Mouse (Mus musculus) forebrain, embryonic 13.5 days (tissue): Measurements from ENCODE around the gene Hif1an. TPM values are rescaled to one million over a fixed set of nuclear protein-coding genes. Genes with fewer than 3 reads are reported as not detected.

Experiments used
- ATAC-seq: fragments of 200-750 bp; cut with Nextera tagmentation; 2 replicates; pipeline ENCODE4 v1.8.0; 2017
- H3K27ac ChIP-seq: fragments of 300-500 bp; sonication (generic); 2 replicates; pipeline ENCODE4 v1.5.1; 2015; ENCODE audit warnings: inconsistent platforms, mild to moderate bottlenecking, moderate library complexity
- H3K27me3 ChIP-seq: fragments of 300-500 bp; sonication (generic); 2 replicates; pipeline ENCODE4 v1.6.1; 2015; ENCODE audit warnings: mild to moderate bottlenecking, inconsistent platforms
- H3K36me3 ChIP-seq: fragments of 300-500 bp; sonication (generic); 2 replicates; pipeline ENCODE4 v1.6.1; 2015; ENCODE audit warnings: mild to moderate bottlenecking, inconsistent platforms; ENCODE audit not compliant: poor library complexity, severe bottlenecking
- H3K4me1 ChIP-seq: fragments of 300-500 bp; sonication (generic); 2 replicates; pipeline ENCODE4 v1.6.1; 2015; ENCODE audit warnings: inconsistent platforms
- H3K4me2 ChIP-seq: fragments of 300-500 bp; sonication (generic); 2 replicates; pipeline ENCODE4 v1.6.1; 2015; ENCODE audit warnings: inconsistent platforms, mild to moderate bottlenecking, moderate library complexity
- H3K4me3 ChIP-seq: fragments of 300-500 bp; sonication (generic); 2 replicates; pipeline ENCODE4 v1.5.1; 2015; ENCODE audit warnings: mild to moderate bottlenecking, inconsistent platforms
- H3K9ac ChIP-seq: fragments of 300-500 bp; sonication (generic); 2 replicates; pipeline ENCODE4 v1.6.1; 2015; ENCODE audit warnings: mild to moderate bottlenecking, inconsistent platforms
- H3K9me3 ChIP-seq: fragments of 300-500 bp; sonication (generic); replicated peaks from 2 replicates; pipeline ENCODE4 v1.6.1; 2016; ENCODE audit warnings: inconsistent platforms
- WGBS: fragments of 180-500 bp; shearing (Covaris S2); methylation state at CpG from one replicate; pipeline ENCODE4 v1.1.7; 2015; 5-methylcytosine and 5-hydroxymethylcytosine counted together
- polyA plus RNA-seq: library from polyadenylated mRNA; unstranded; fragments of >200 nt; fragmentation: Nextera tagmentation; extraction: Ambion mirVana; gene quantifications from 2 replicates; pipeline ENCODE4 v1.2.1, GENCODE M21; 2015

Hif1an gene
- 32.5 and 37.2 TPM in 2 replicates for polyA plus RNA-seq

GRCm38 (mm10) chr19:44562652-44563206 is at the start of gene Hif1an:
TSS of gene Hif1an (plus strand) at chr19:44562850.
- peak within 1 kb of the TSS; percentile 84 for H3K4me3 ChIP-seq
- peak; percentile 98 for ATAC-seq
- H3K27me3 ChIP-seq = peaks cover 13% of the 10 kb centered on the region; the same call in 1 of the 2 replicates
- peaks cover 24% of the 10 kb centered on the region for H3K4me1 ChIP-seq
- H3K4me2 ChIP-seq = peak within 1 kb of the TSS; percentile 91
- H3K27ac ChIP-seq = peak within 1 kb of the TSS; percentile 65; the same call in 1 of the 2 replicates
- H3K9me3 ChIP-seq = no peaks in the 10 kb centered on the region
- WGBS = 1% methylated on average over 33 of the region's 33 CpGs
- H3K9ac ChIP-seq = peak within 1 kb of the TSS; percentile 84
- peaks cover 33% of the 10 kb centered on the region for H3K36me3 ChIP-seq

DNA sequence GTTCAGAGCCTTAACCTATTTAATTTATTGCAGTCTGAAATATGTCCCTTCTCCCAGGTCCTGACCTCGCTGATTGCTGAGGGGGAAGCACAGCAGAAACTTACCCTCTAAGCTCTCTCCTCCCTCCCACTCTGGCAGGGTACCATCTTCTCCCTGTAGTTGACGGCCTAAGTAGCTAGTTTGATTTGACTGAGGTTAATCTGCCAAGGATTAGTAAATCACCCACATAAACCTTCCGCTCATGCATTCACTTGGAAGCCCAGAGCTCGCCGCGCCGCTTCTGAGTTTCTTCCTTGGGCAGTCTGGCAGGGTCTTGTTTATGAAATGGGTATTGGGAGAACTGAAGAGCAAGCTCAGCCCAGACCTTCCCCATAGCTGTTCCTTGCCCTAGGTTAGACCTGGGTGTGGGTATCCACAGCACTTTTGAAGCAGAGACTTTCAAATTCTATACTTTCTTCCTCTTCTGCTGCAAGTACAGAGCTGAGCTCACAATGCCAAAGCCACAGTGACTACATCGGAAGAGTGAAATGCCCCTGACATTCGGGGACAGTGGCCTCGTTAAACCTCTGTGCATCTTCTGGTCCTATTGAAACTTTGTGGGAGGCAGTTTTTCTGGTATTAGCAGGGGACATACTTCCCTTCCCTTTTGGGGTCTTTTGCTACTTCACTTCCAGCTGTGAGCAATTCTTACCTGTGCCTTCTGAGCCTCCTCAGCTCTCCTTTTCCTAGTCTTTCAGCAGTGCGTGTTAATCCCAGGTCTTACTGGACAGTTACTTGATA is 49.4 kb upstream of the Hif1an start:
- no peak overlapping the region for H3K9ac ChIP-seq
- 0 out of 2 replicates have a peak overlapping the region, but pooled peaks have one; percentile 11 for H3K4me2 ChIP-seq
- peaks cover 97% of the 10 kb centered on the region for H3K27me3 ChIP-seq
- ATAC-seq = no peak
- no peak overlapping the region; the same call in 1 of the 2 replicates for H3K27ac ChIP-seq
- WGBS = 4% methylated on average over 11 of the region's 11 CpGs
- peaks cover 57% of the 10 kb centered on the region for H3K4me1 ChIP-seq
- H3K4me3 ChIP-seq = no peak overlapping the region
- no peaks in the 10 kb centered on the region for H3K36me3 ChIP-seq
- no peaks in the 10 kb centered on the region for H3K9me3 ChIP-seq

DNA sequence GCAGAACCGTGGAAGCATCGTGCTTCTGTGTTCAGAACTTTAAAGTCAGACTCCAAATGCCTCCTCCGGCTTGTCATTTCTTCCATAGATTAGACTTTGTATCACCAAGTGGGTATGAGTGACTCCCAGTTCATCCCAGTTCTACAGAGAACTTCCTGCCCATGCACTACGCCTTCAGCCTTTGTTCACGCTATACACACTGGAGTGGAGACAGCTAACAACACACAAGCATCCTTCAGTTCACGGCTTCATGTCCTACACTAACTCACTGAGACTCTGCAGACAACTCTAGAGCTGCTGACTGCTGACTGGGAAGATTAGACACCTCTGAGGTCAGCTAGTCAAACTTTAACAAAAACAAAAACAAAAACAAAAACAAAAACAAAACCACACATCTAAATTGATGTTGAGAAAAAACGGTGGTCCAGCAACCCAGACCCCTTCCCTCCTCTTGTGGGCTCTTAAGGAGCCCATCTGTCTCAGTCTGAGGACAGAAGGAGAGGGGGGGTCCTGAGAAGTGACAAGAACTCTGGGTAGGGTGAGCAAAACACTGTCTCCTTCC is 48.6 kb upstream of the Hif1an start:
- no peak for ATAC-seq
- H3K27ac ChIP-seq = no peak overlapping the region; the same call in 1 of the 2 replicates
- H3K4me2 ChIP-seq = 0 out of 2 replicates have a peak overlapping the region, but pooled peaks have one; percentile 11
- WGBS = 4% methylated on average over 7 of the region's 7 CpGs
- no peaks in the 10 kb centered on the region for H3K9me3 ChIP-seq
- H3K9ac ChIP-seq = no peak overlapping the region
- H3K4me3 ChIP-seq = no peak overlapping the region
- H3K4me1 ChIP-seq = peaks cover 62% of the 10 kb centered on the region
- H3K36me3 ChIP-seq = no peaks in the 10 kb centered on the region
- peaks cover 98% of the 10 kb centered on the region for H3K27me3 ChIP-seq

- peaks cover 99% of the 10 kb centered on the region for H3K27me3 ChIP-seq
- H3K36me3 ChIP-seq = no peaks in the 10 kb centered on the region
- H3K9me3 ChIP-seq = no peaks in the 10 kb centered on the region
- H3K4me2 ChIP-seq = 0 out of 2 replicates have a peak overlapping the region, but pooled peaks have one; percentile 11
- 0 out of 2 replicates have a peak overlapping the region, but pooled peaks have one; percentile 7 for H3K27ac ChIP-seq
- no peak overlapping the region for H3K4me3 ChIP-seq
- peaks cover 62% of the 10 kb centered on the region for H3K4me1 ChIP-seq
- 1% methylated on average over 14 of the region's 14 CpGs for WGBS
- no peak overlapping the region for H3K9ac ChIP-seq
- ATAC-seq = peak; percentile 86
Measured at GRCm38 (mm10) chr19:44514521-44515451, 47.9 kb upstream of the Hif1an start.

GRCm38 (mm10) chr19:44515769-44516168 is 46.9 kb upstream of the Hif1an start:
- no peak overlapping the region for H3K4me3 ChIP-seq
- ATAC-seq = no peak
- H3K4me2 ChIP-seq = no peak overlapping the region
- peaks cover 99% of the 10 kb centered on the region for H3K27me3 ChIP-seq
- no peaks in the 10 kb centered on the region for H3K36me3 ChIP-seq
- WGBS = 14% methylated on average over 6 of the region's 6 CpGs
- H3K9me3 ChIP-seq = no peaks in the 10 kb centered on the region
- no peak overlapping the region for H3K9ac ChIP-seq
- H3K4me1 ChIP-seq = peaks cover 57% of the 10 kb centered on the region
- no peak overlapping the region for H3K27ac ChIP-seq

GRCm38 (mm10) chr19:44517996-44518768 is 44.5 kb upstream of the Hif1an start:
- H3K27me3 ChIP-seq = peaks cover 94% of the 10 kb centered on the region
- H3K36me3 ChIP-seq = no peaks in the 10 kb centered on the region
- no peak for ATAC-seq
- no peak overlapping the region for H3K4me2 ChIP-seq
- H3K9me3 ChIP-seq = no peaks in the 10 kb centered on the region
- WGBS = 36% methylated on average over 12 of the region's 12 CpGs
- H3K4me1 ChIP-seq = peaks cover 37% of the 10 kb centered on the region
- no peak overlapping the region for H3K9ac ChIP-seq
- H3K27ac ChIP-seq = no peak overlapping the region
- no peak overlapping the region for H3K4me3 ChIP-seq

DNA sequence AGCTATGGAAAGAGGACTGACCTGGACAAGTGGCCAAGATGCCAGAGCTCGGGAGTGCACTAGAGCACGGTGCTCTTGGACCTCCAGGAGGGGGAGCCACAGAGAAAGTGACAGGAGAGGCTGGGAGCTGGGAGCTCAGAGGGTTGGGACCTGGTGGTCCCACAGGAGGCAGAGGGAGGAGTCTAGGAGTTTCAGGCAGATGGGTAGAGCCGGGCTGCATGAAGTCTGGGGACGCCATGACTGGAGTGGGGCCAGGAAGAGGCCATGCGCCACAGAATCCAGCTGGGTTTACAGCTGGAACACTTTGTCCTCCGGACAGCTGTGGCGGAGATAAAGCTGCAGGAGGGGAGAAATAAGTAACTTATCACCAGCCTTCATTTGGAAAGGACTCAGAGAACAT is 43.5 kb upstream of the Hif1an start:
- H3K36me3 ChIP-seq = no peaks in the 10 kb centered on the region
- ATAC-seq = no peak
- WGBS = 26% methylated on average over 7 of the region's 7 CpGs

GRCm38 (mm10) chr19:44525551-44526205 is 37.0 kb upstream of the Hif1an start:
- Histone ChIP-seq H3K4me1 (no peaks in the 10 kb centered on the region), H3K4me2 (no peak overlapping the region), H3K27ac (no peak overlapping the region), H3K36me3 (no peaks in the 10 kb centered on the region), H3K27me3 (peaks cover 80% of the 10 kb centered on the region), H3K4me3 (no peak overlapping the region), H3K9me3 (no peaks in the 10 kb centered on the region), H3K9ac (no peak overlapping the region)
- 86% methylated on average over 9 of the region's 9 CpGs for WGBS
- ATAC-seq = no peak

More for the DNA sequence above, 43.5 kb upstream of the Hif1an start:
- Histone ChIP-seq H3K27me3 (peaks cover 94% of the 10 kb centered on the region), H3K4me3 (no peak overlapping the region), H3K9ac (no peak overlapping the region), H3K4me1 (peaks cover 27% of the 10 kb centered on the region), H3K4me2 (no peak overlapping the region), H3K9me3 (no peaks in the 10 kb centered on the region), H3K27ac (no peak overlapping the region)

DNA sequence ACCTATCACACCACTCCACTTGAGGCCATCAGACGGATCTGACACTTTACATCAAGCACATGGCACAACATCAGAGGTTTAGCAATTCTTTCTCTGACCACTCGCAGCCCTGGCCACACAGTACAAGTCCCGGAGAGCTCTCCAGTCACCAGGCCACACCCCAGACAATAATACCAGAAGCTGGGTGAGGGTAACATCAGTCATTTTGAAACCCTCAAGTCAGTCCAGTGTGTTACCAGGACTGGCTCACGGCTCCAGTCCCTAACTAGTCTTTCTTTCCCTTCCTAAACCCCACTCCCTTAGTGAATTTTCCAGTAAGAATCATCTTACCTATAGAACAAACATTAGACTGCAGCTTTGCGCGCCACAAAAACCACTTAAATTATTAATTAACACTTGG is 32.6 kb upstream of the Hif1an start:
- Histone ChIP-seq H3K4me3 (no peak overlapping the region), H3K27me3 (peaks cover 77% of the 10 kb centered on the region), H3K4me2 (no peak overlapping the region), H3K9ac (no peak overlapping the region), H3K9me3 (no peaks in the 10 kb centered on the region), H3K27ac (no peak overlapping the region), H3K4me1 (no peaks in the 10 kb centered on the region), H3K36me3 (no peaks in the 10 kb centered on the region)
- no peak for ATAC-seq
- WGBS = 85% methylated on average over 6 of the region's 6 CpGs

DNA sequence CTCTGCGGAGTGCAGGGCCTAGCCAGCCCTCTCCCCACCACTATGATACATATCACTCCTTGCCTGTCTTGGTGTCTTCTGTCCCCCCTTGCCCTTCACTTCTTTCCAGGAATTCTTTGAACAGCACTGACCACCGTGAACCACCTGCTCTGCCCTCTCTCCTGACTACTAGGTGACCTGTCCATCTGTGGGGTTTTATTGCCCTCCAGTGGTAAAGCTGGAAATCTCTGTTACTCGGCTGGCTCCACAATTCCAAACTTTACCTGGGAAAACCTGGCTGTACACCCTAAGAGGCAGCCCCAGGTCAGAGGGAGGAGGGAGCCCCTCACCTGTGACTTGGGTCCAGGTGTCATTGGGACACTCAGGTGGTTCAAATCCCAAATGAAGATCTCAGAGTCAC is 27.3 kb upstream of the Hif1an start:
- ATAC-seq = no peak
- H3K4me1 ChIP-seq = no peaks in the 10 kb centered on the region
- H3K4me2 ChIP-seq = no peak overlapping the region
- no peaks in the 10 kb centered on the region for H3K9me3 ChIP-seq
- H3K4me3 ChIP-seq = no peak overlapping the region
- no peak overlapping the region for H3K9ac ChIP-seq
- H3K36me3 ChIP-seq = no peaks in the 10 kb centered on the region
- no peak overlapping the region for H3K27ac ChIP-seq
- peaks cover 41% of the 10 kb centered on the region for H3K27me3 ChIP-seq
- WGBS = 25% methylated on average over 3 of the region's 3 CpGs
